Mouse (Mus musculus) heart, postnatal 25 days (tissue): ENCODE measurements around the gene Ppm1m. TPM values are rescaled to one million over a fixed set of nuclear protein-coding genes. Genes with fewer than 3 reads are reported as not detected.

ENCODE experiments used
- DNase-seq: peaks from one replicate; pipeline ENCODE4 v3.0.0; 2022; ENCODE audit warnings: low spot score
- intact Hi-C: fragments of 180-260 bp; cut with DNase I; formaldehyde crosslinking; loops from one replicate; pipeline ENCODE4 v1.15.1; 2025
- total RNA-seq, 2 experiments: library from RNA; stranded (reverse); gene quantifications; 2 replicates each; pipeline ENCODE4 v1.2.3; 2021

The Ppm1m gene
- total RNA-seq, 2 experiments from 2014 or later, result 10.0 to 12.2 TPM

GRCm38 (mm10) chr9:106197081-106197713 lies 2.3 kb downstream of the Ppm1m start:
- intact Hi-C loops, result no loop called here
- no peak for DNase-seq

DNA sequence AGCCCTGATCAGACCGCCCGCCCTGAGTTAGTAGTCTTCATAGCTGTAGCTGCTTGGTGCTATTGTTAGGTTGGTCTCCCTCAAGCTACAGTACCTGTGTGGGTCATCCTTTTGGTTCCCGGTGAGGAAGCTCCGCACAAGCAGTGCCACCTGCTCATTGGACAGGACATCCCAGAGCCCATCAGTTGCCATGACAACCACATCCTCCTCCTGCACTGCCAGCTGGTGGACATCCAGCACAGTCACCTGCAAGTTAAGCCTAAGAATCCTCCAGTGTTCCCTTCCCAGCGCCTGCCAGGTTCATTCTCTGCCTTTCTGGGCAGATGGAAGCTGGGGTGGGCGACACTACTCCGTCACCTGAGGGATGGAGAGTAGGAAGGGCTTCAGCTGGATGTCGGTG lies 3.9 kb downstream of the Ppm1m start:
- no peak for DNase-seq
- intact Hi-C loops, result no loop called here

DNA sequence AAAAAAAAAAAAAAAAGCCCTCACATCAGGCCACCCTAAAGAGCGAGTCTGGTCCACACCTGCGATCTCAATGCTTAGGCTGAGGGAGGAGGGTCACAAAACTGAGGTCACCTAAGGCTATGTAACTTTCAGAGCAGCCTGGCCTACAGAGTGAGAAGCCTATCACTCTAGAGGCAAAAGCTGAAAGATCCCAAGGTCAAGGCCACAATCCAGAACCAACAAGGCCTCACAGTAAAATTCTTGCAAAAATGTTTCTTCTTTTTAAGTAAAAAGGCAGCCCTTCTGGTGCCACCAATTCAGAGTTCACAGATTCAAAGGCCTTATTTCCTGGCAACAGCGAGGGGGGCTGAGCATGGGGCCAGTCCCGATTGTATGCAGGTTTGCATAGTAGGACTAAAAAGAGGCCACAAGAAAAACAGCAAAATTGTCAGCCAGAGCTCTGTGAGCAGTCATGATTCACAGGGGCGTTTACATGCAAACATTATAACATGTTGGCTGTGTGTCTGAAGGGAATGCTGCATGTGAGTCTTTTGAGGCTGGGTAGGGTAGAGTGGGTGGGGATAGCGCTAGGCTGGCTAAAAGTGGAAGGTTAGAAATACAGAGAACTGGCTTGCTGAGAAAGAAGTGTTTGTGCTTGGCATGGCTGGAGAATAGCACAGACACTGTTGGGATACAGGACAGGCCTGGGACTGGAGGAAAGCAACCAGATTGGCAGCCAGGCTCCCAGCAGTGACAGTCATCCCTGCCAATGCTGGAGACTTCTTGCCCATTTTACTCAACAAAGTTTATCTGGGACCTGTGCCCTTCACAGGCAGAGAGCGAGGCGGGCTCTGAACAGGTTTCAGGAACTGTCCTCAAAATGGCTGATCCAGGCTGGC lies 5.4 kb downstream of the Ppm1m start:
- DNase-seq, result no peak

GRCm38 (mm10) chr9:106192998-106193397 lies 6.5 kb downstream of the Ppm1m start:
- DNase-seq, result no peak
- intact Hi-C loops, result no loop called here

More for the DNA sequence above, 5.4 kb downstream of the Ppm1m start:
- intact Hi-C loops, result no loop called here

- intact Hi-C loops, result no loop called here
- no peak for DNase-seq
These were observed 7.5 kb downstream of the Ppm1m start for GRCm38 (mm10) chr9:106192024-106192423.

GRCm38 (mm10) chr9:106191355-106191754 lies 8.2 kb downstream of the Ppm1m start:
- intact Hi-C loops, result no loop called here
- no peak for DNase-seq

GRCm38 (mm10) chr9:106183996-106184395 lies 15.6 kb downstream of the Ppm1m start:
- DNase-seq, result no peak
- intact Hi-C loops, result no loop called here

DNA sequence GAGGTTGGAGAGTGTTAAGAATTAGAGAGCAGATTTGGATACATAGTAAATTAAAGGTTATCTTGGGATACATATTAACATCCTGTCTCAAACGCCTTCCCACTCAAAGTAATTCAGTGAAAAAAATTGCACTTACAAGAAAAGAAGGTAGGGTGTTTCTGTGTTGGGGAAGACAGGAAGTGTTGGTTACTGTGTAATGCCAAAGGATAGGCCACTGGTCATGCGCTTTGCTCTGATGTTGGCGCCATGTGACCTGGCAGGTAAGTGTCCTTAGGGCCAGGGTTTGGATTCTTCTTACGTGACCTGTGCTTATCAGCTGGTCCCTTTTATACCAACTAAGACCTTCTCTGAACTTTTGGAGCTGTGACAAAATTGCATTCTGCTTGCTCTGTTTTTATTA lies 17.4 kb downstream of the Ppm1m start:
- intact Hi-C loops, result no loop called here
- no peak for DNase-seq

DNA sequence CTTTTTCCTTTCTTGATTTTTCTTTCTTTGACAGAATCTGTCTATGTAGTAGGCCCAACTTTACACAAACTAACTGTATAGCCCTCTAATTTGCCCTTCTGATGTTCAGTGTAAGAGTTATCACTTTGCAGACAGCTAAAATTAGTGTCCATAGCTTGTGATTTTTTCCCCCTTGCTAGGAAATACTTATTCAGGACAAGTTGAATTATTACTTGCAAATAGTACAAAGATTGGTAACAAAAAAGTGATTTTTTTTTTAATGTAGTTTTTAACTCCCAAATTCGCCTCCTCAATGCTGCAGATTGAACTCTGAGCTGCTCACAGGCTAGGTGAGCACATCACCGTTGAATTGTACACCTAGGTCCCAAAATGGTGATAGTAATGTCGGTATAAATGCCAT lies 19.6 kb downstream of the Ppm1m start:
- intact Hi-C loops, result loop anchor here (10.0 kb wide), 1 partner anchor 255 kb away; the partner anchor contains the start of gene Acy1

GRCm38 (mm10) chr9:106179454-106179853 lies 20.1 kb downstream of the Ppm1m start:
- no peak for DNase-seq
- intact Hi-C loops, result loop anchor here (10.0 kb wide), 1 partner anchor 255 kb away; the partner anchor contains the start of gene Acy1

More for the DNA sequence above, 19.6 kb downstream of the Ppm1m start:
- DNase-seq, result no peak

DNA sequence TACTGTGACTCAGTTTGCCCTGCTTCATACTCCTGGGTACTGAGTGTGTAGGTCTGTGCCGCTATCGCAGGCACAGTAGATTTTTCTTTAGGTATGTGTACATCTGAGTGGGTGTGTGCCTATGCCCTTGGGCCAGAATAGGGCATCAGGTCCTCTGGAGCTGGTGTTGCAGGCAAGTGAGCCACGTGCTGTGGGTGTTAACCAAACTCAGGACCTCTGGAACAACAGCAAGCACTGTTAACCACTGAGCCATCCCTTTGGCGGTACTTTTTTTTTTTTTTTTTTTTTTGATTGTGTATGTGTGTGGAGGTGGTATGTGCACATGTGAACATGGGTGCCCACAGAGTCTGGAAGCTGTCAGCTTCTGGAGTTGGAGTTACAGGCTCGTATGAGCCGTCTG lies 21.7 kb downstream of the Ppm1m start:
- intact Hi-C loops, result loop anchor here (10.0 kb wide), 1 partner anchor 257 kb away; the partner anchor contains the start of gene Acy1

DNA sequence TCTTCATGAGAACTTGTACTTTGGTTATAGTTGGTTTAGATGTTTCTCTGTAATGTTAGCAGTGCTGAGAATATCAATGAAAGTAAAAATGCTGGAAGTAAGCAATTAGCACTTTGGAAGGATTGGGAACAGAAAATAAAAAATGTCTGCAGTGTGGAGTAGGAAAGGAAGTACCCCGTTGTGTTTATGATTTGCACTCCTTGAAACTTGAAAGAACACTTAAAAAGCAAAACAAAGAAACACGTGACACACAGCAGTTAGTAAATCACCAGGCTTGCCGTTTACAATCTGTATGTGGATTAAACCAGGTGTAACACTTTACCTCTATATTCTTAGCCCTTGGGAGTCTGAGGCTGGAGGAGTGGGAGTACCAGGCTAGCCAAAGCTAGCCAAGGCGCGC lies 22.8 kb downstream of the Ppm1m start:
- DNase-seq, result no peak
- intact Hi-C loops, result loop anchor here (10.0 kb wide), 1 partner anchor 258 kb away; the partner anchor contains the start of gene Acy1

More for the DNA sequence above, 21.7 kb downstream of the Ppm1m start:
- no peak for DNase-seq

DNA sequence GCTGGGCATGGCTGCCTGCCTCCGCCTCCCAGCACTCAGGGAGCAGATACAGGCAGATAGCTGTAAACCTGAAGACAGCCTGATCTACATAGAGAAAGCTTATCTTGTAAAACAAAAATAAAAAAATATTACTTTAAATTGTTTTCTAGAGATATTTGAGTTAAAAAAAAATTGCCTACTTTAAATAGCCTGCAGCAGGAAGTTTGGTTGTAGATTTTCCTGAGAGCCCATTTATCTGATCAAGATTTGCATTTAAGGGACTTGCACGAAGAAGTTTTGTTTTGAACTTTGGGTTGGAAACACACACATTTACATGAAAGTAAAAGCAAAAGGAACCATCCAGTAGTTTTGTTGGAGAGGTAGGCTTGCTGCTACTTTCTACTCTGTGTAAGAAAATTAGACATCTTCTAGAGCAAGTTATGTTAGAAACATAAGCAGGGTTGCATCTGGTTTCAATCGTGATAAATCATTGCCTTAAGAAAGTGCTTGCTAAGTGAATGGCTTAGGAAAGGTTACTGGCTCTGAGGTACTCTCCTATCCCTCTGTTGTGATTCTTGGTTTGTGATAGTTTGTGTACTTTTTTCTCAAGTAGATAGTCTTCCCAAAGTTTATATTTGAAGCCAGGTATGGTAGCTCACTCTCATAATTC lies 23.9 kb downstream of the Ppm1m start:
- no peak for DNase-seq
- intact Hi-C loops, result loop anchor here (10.0 kb wide), 1 partner anchor 259 kb away; the partner anchor contains the start of gene Acy1

DNA sequence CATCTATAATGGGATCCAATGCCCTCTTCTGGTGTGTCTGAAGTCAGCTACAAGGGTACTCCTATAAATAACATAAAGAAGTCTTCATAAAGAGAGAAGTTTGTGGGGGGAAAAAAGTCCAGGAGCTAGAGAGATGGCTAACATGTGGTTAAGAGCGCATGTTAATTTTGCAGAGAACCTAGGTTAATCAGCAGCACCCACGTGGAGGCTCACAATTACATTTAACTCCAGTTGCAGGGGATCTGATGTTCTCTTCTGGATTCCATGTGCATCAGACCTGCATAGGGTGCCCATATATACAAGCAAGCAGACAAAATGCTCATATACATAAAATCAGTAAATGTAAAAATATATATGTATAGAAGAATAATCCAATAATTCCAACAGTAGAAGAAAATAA lies 26.2 kb downstream of the Ppm1m start:
- no peak for DNase-seq
- intact Hi-C loops, result loop anchor here (10.0 kb wide), 1 partner anchor 261 kb away; the partner anchor contains the start of gene Acy1

DNA sequence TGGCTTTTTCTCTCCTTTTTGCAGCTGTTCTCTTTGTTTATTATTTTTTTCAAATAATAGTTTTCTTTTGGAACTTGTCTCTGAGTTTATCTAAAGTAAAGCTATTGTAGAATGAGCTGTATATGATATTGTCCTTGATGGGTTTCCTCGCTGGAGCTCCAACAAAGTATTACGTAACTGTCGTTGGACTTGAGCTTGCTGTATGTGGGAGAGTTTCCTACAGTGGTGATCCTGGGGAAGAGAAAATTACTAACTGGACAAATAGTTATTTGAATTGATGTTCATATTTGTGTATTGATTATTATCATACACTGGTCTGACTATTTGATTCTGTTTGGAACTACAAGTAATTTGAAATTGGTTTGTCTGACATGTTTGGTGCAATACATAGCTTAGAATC lies 27.0 kb downstream of the Ppm1m start:
- no peak for DNase-seq
- intact Hi-C loops, result loop anchor here (10.0 kb wide), 1 partner anchor 262 kb away; the partner anchor contains the start of gene Acy1

DNA sequence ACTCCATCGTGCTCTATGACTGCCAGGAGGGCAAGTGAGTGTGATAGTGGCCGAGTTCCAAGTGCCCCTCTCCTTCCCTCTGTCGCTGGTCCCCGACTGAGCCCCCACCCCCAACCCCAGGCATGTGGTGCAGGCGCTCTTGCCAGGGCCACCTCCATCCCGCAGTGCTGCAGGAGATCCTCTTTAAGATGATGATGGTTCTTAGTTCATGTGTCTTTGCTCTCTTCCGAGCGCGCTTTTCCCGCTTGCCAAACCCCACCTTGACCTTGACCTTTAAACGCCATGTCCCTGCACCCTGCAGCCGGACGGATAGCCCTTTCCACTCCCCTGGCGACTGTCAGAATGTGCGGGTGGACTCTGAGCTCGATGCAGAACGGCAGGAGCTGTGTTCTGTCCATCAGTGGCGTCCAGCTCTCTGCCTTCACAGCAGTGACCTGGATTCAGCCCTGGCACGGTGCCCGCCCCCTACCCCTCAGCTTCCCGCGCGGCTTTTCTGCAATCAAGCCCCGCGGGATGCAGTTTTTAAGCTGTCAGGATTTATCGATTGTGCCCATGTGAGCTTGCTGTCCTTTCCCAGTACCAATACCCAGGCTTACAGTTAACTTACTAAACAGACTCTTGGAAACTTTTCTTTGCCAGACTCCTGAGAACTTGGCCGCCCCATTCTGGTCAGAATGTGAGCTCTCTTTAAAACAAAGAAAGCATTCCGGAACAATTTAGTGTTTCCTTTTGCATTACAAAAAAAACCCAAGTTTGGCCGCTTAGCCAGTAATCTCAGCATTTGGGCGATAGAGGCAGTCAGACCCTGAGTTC lies 28.0 kb downstream of the Ppm1m start:
- intact Hi-C loops, result loop anchor here (2.0 to 10.0 kb wide), 2 partner anchors 27 to 263 kb away; partner anchors contain the start of genes Acy1 and Ppm1m
- DNase-seq, result peak; percentile 48

DNA sequence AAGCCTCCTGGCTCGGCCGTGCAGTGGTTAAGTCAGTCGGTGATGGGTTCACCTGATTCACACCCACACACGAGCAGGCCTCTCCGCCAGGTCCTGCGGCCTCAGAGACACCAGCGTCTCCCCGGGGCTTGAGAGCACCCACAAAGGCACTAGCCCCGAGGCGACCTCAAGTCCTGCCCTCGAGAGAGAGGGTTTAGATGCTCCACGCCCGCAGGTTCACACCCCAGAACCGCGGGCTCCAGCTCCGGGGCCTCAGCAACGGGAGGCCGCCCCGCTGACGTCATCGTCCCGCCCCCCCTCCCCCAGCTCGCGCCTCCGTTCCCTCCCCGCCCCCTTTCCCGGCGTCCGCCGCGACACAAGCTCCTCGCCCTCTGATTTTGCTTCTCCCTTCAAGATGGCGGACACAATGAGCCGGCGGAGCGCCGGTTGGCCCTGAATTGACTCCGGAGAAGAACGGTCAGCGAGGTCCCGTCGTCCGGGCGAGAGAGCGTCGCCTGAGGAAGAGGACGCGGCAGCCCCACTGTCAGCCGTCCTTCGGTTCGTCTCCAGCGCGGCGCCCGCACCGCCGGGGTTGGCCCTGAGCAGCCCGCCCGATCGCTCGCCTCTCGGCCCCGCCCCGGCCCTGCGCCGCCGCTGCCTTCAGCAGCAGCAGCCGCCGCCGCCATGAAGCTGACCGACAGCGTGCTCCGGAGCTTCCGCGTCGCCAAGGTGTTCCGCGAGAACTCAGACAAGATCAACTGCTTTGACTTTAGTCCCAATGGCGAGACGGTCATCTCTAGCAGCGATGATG lies 28.8 kb downstream of the Ppm1m start, which contains the start of gene Wdr82:
Wdr82 (plus strand) TSS at position 373 of the 790 bp plus-strand sequence.
- intact Hi-C loops, result loop anchor here (2.0 to 10.0 kb wide), 2 partner anchors 28 to 264 kb away; partner anchors contain the start of genes Acy1 and Ppm1m
- peak; percentile 79 for DNase-seq

GRCm38 (mm10) chr9:106169917-106170316 lies 29.6 kb downstream of the Ppm1m start:
- DNase-seq, result no peak
- intact Hi-C loops, result loop anchor here (2.0 to 10.0 kb wide), 2 partner anchors 29 to 265 kb away; partner anchors contain the start of genes Acy1 and Ppm1m
